Mouse (Mus musculus): ENCODE results near the gene Prl3d2.
"Not testable (repeated sequence)": the region's sequence is repeated elsewhere in the genome, so short reads cannot be mapped to it uniquely, and the experiment has no call there.

Prl3d2 gene

GRCm38 (mm10) chr13:27121398-27121797 is at the start of gene Prl3d2:
Gene Prl3d2 (plus strand): TSS chr13:27121698.
- DNase-seq = not testable (repeated sequence)

DNA sequence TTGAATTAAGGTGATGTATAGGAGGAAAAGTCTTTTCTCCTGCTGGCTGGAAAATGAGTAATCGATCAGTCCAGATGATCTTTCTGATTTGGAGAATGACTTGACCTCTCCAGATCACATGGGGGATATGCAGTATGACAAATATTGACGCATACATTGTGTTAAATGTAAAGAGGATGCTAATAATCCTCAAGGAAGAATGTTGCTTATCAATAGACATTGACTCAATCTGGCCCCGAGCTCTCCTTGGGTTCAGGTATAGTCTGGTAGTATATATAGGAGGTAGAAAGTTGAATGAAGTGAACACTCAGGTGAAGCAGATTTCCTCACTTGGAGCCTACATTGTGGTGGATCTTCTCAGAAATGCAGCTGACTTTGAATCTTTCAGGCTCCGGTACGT is 27.6 kb upstream of the Prl3d2 start, which contains the start of gene Prl3d1:
Prl3d1 (plus strand) TSS at position 301 of the 400 bp plus-strand sequence.
- DNase-seq = not testable (repeated sequence)

DNA sequence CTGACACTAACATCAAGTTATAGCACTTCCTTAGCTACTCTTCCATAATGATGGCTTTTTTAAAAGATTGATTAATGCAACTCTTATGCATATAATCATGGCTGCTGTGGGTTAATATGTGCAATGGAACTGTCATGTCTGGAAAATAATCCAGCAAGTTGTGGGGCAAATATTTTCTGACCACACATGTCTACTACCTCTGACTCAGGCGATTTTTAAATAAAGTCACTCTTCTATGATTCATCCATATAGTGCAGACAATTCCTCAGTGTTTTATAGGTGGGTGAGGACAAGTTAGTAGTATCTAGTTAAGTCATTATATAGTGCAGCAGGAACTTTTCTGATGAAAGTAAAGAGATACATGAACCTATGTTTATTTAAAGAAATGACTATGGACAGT is 26.8 kb downstream of the Prl3d2 start:
- no peak for DNase-seq

GRCm38 (mm10) chr13:27156490-27156889 is 35.0 kb downstream of the Prl3d2 start, which contains the start of gene Prl3d3:
Gene Prl3d3 (plus strand): TSS chr13:27156790.
- DNase-seq = not testable (repeated sequence)
